Mouse (Mus musculus): ENCODE measurements around the gene Adtrp.

DNA sequence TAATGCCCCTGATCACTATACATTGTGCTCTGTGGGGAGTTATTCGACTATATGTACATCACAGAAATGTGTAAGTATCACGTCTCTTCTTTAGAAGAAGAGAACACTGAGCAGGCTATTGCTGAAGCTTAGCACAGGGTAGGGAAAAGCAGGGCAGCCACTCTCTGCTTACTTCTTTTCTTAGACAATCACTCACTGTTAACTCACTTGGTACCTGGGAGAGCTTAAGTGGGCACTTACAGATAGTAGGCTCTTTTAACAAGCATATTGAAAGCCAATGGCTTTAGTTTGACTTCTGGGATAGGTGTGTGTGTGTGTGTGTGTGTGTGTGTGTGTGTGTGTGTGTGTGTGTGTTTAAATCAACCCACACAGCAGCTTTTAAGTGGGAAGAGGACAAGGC lies 20.0 kb upstream of the Adtrp start:
- TF ChIP-seq POLR2A (IDR thresholded peaks at IDR 0.05; ENCODE audit: borderline replicate concordance, extremely low read depth, insufficient read depth, insufficient read length, poor library complexity, severe bottlenecking) = no peak
- TF ChIP-seq CTCF (IDR thresholded peaks at IDR 0.05; ENCODE audit: borderline replicate concordance, extremely low read depth, insufficient read depth, insufficient read length) = no peak
